Comparison of ENCODE assay signal across 8 mouse cellular contexts in genomic region chr13:21786189-21786898, GRCm38 (mm10). TPM values are rescaled to one million over a fixed set of nuclear protein-coding genes. Genes with fewer than 3 reads are reported as not detected.
A peak's percentile ranks its signal among the peaks of the same experiment; 100 is the strongest.
DNase-seq lines count a peak whose midpoint lies in the region; ATAC-seq lines count a peak whose summit lies in the region.

No protein-coding gene starts in this region.

- peaks cover 32% of the 10 kb centered on the region for H3K4me1 ChIP-seq in heart, embryonic 12.5 days (replicated peaks)
- peaks cover 38% of the 10 kb centered on the region for H3K4me1 ChIP-seq in heart, embryonic 15.5 days (replicated peaks)
- peaks cover 30% of the 10 kb centered on the region for H3K4me1 ChIP-seq in liver, embryonic 16.5 days (ENCODE audit: control insufficient read depth, low read depth, low read length)

- peak overlapping the region; percentile 83 for H3K27ac ChIP-seq in heart, embryonic 12.5 days (ENCODE audit: poor library complexity, severe bottlenecking)
- H3K27ac ChIP-seq in heart, embryonic 15.5 days, result peak overlapping the region; percentile 83
- H3K27ac ChIP-seq in liver, embryonic 16.5 days (ENCODE audit: low read length), result peak overlapping the region; percentile 97

- no peaks in the 10 kb centered on the region for H3K9me3 ChIP-seq in heart, embryonic 12.5 days (replicated peaks)
- H3K9me3 ChIP-seq in heart, embryonic 15.5 days (replicated peaks), result no peaks in the 10 kb centered on the region
- no peaks in the 10 kb centered on the region for H3K9me3 ChIP-seq in liver, embryonic 16.5 days (replicated peaks; ENCODE audit: control insufficient read depth, low read length)

- intact Hi-C loops in heart, postnatal 10 days (cut with DNase I), result no loop called here

- peak overlapping the region; percentile 67; the same call in 1 of the 2 replicates for H3K9ac ChIP-seq in heart, embryonic 12.5 days
- H3K9ac ChIP-seq in heart, embryonic 15.5 days, result peak overlapping the region; percentile 54
- peak overlapping the region; percentile 81 for H3K9ac ChIP-seq in liver, embryonic 16.5 days (ENCODE audit: low read depth, low read length)

- WGBS in heart, embryonic 12.5 days, result 10% methylated on average over 8 of the region's 8 CpGs
- WGBS in heart, embryonic 15.5 days, result 7% methylated on average over 8 of the region's 8 CpGs
- WGBS in liver, embryonic 16.5 days (ENCODE audit: insufficient replicate concordance), result 6% methylated on average over 8 of the region's 8 CpGs

- H3K27me3 ChIP-seq in heart, embryonic 12.5 days (replicated peaks), result no peaks in the 10 kb centered on the region
- H3K27me3 ChIP-seq in heart, embryonic 15.5 days, result no peaks in the 10 kb centered on the region
- H3K27me3 ChIP-seq in liver, embryonic 16.5 days (ENCODE audit: control insufficient read depth, insufficient read depth, low read depth, low read length), result no peaks in the 10 kb centered on the region

- ATAC-seq in heart, embryonic 12.5 days (ENCODE audit: insufficient number of reproducible peaks, low FRiP score), result no peak
- ATAC-seq in heart, embryonic 15.5 days (replicated peaks; ENCODE audit: insufficient number of reproducible peaks, insufficient read depth, low FRiP score, low read depth), result no peak
- ATAC-seq in liver, embryonic 16.5 days (ENCODE audit: low read depth), result no peak

- peak overlapping the region; percentile 42 for H3K4me3 ChIP-seq in heart, embryonic 12.5 days
- H3K4me3 ChIP-seq in heart, embryonic 15.5 days, result peak overlapping the region; percentile 46
- peak overlapping the region; percentile 60 for H3K4me3 ChIP-seq in liver, embryonic 16.5 days (ENCODE audit: low read depth, low read length)

- no peak for DNase-seq in heart, postnatal 10 days
- DNase-seq in ZHBTc4 (ENCODE audit: low read depth, low spot score), result peak; percentile 72
- DNase-seq in testis, postnatal 14 days (ENCODE audit: low spot score), result peak; percentile 48
- DNase-seq in right cerebral cortex, postnatal 4 days, result no peak
- DNase-seq in ovary, postnatal 10 days (ENCODE audit: low spot score), result no peak

- no peaks in the 10 kb centered on the region for H3K36me3 ChIP-seq in heart, embryonic 12.5 days
- no peaks in the 10 kb centered on the region for H3K36me3 ChIP-seq in heart, embryonic 15.5 days
- H3K36me3 ChIP-seq in liver, embryonic 16.5 days (ENCODE audit: control insufficient read depth, insufficient read depth), result no peaks in the 10 kb centered on the region

- H3K4me2 ChIP-seq in heart, embryonic 12.5 days, result peak overlapping the region; percentile 65
- peak overlapping the region; percentile 64 for H3K4me2 ChIP-seq in heart, embryonic 15.5 days
- peak overlapping the region; percentile 77 for H3K4me2 ChIP-seq in liver, embryonic 16.5 days (ENCODE audit: low read depth, low read length)

RNA-seq across cellular contexts. Expression of gene Hist1h2an, which starts 0.7 kb away (rescaled TPM):
- 1.3 and 6.2 TPM in 2 replicates for polyA plus RNA-seq in heart, embryonic 12.5 days (2016; fragmentation: Nextera tagmentation; extraction: Ambion mirVana)
- 10 to 100 TPM; 37.7 to 43.5 TPM for total RNA-seq in heart, postnatal 10 days (2021)
- 2.3 and 3.2 TPM in 2 replicates for polyA plus RNA-seq in heart, embryonic 15.5 days (2015; fragmentation: Nextera tagmentation; extraction: Ambion mirVana)
- 10.1 and 14.1 TPM in 2 replicates for polyA plus RNA-seq in liver, embryonic 16.5 days (2015; fragmentation: Nextera tagmentation; extraction: Ambion mirVana)

RNA-seq across cellular contexts. Expression of gene Hist1h2bp, which starts 0.9 kb away (rescaled TPM):
- polyA plus RNA-seq in heart, embryonic 12.5 days (2016; fragmentation: Nextera tagmentation; extraction: Ambion mirVana), result 1.3 and 1.4 TPM in 2 replicates
- total RNA-seq in heart, postnatal 10 days (2021), result 10 to 100 TPM; 80.8 to 84.7 TPM
- polyA plus RNA-seq in heart, embryonic 15.5 days (2015; fragmentation: Nextera tagmentation; extraction: Ambion mirVana), result 0.86 and 1.4 TPM in 2 replicates
- 3.8 and 7.6 TPM in 2 replicates for polyA plus RNA-seq in liver, embryonic 16.5 days (2015; fragmentation: Nextera tagmentation; extraction: Ambion mirVana)

RNA-seq across cellular contexts. Expression of gene Hist1h3i, which starts 3.2 kb away (rescaled TPM):
- polyA plus RNA-seq in heart, embryonic 12.5 days (2016; fragmentation: Nextera tagmentation; extraction: Ambion mirVana), result 54.7 and 68.0 TPM in 2 replicates
- 100 to 1,000 TPM; 213 to 223 TPM for total RNA-seq in heart, postnatal 10 days (2021)
- polyA plus RNA-seq in heart, embryonic 15.5 days (2015; fragmentation: Nextera tagmentation; extraction: Ambion mirVana), result 56.3 and 60.4 TPM in 2 replicates
- polyA plus RNA-seq in liver, embryonic 16.5 days (2015; fragmentation: Nextera tagmentation; extraction: Ambion mirVana), result 158 and 190 TPM in 2 replicates

RNA-seq across cellular contexts. Expression of gene Hist1h1b, which starts 5.9 kb away (rescaled TPM):
- polyA plus RNA-seq in heart, embryonic 12.5 days (2016; fragmentation: Nextera tagmentation; extraction: Ambion mirVana), result 12.4 and 12.5 TPM in 2 replicates
- 100 to 1,000 TPM; 112 to 150 TPM for total RNA-seq in heart, postnatal 10 days (2021)
- 8.6 and 10.7 TPM in 2 replicates for polyA plus RNA-seq in heart, embryonic 15.5 days (2015; fragmentation: Nextera tagmentation; extraction: Ambion mirVana)
- polyA plus RNA-seq in liver, embryonic 16.5 days (2015; fragmentation: Nextera tagmentation; extraction: Ambion mirVana), result 22.9 and 30.4 TPM in 2 replicates

RNA-seq across cellular contexts. Expression of gene Hist1h2bq, which starts 23.7 kb away (rescaled TPM):
- 8.4 and 12.7 TPM in 2 replicates for polyA plus RNA-seq in heart, embryonic 12.5 days (2016; fragmentation: Nextera tagmentation; extraction: Ambion mirVana)
- total RNA-seq in heart, postnatal 10 days (2021), result 100 to 1,000 TPM; 177 to 197 TPM
- 7.2 and 7.3 TPM in 2 replicates for polyA plus RNA-seq in heart, embryonic 15.5 days (2015; fragmentation: Nextera tagmentation; extraction: Ambion mirVana)
- polyA plus RNA-seq in liver, embryonic 16.5 days (2015; fragmentation: Nextera tagmentation; extraction: Ambion mirVana), result 25.4 and 31.7 TPM in 2 replicates

Comparison
In these comparisons a context has a peak if more than half of its experiments do, and no peak if none do; other contexts are left out.
1. DNase-seq: peak in ZHBTc4 (single experiment) and testis, postnatal 14 days (single experiment); none in heart, postnatal 10 days (0 of 2), right cerebral cortex, postnatal 4 days (single experiment) and ovary, postnatal 10 days (single experiment).
2. Peak in every context shown above with its lines, with median percentiles within 50 percentile points of each other: H3K27ac ChIP-seq, H3K4me2 ChIP-seq, H3K4me3 ChIP-seq and H3K9ac ChIP-seq.